Mouse (Mus musculus) olfactory bulb, adult 2 months (tissue): ENCODE results near the gene Stat5a. TPM values are rescaled to one million over a fixed set of nuclear protein-coding genes. Genes with fewer than 3 reads are reported as not detected.

Source experiments
- H3K27ac ChIP-seq: fragments of 200-500 bp; 2 replicates; pipeline ENCODE4 v1.5.1; 2012; ENCODE audit warnings: low read depth, low read length; ENCODE audit not compliant: insufficient read depth
- H3K4me1 ChIP-seq: fragments of 200-500 bp; 2 replicates; pipeline ENCODE4 v1.6.1; 2012; ENCODE audit warnings: low read length; ENCODE audit not compliant: control insufficient read depth, insufficient read depth
- H3K4me3 ChIP-seq: fragments of 200-500 bp; 2 replicates; pipeline ENCODE4 v1.5.1; 2012; ENCODE audit warnings: mild to moderate bottlenecking, low read depth, low read length, moderate library complexity; ENCODE audit not compliant: insufficient read depth
- CTCF ChIP-seq: fragments of 200-500 bp; IDR thresholded peaks from 2 replicates; pipeline ENCODE4 v1.5.1; 2012; ENCODE audit warnings: low read depth, mild to moderate bottlenecking, low read length, moderate library complexity; ENCODE audit not compliant: insufficient read depth
- POLR2A ChIP-seq: fragments of 200-500 bp; IDR thresholded peaks from 2 replicates; pipeline ENCODE4 v1.6.1; 2012; ENCODE audit warnings: mild to moderate bottlenecking, low read depth, low read length, moderate library complexity; ENCODE audit not compliant: insufficient read depth
- WGBS: fragments of 180-500 bp; shearing (Covaris S2); methylation state at CpG from one replicate; pipeline ENCODE4 v1.1.7; 2018; 5-methylcytosine and 5-hydroxymethylcytosine counted together
- polyA plus RNA-seq: library from polyadenylated mRNA; stranded (reverse); fragments of >200 nt; gene quantifications from 2 replicates; pipeline ENCODE4 v1.2.4, GENCODE M21; 2012; ENCODE audit warnings: low replicate concordance; ENCODE audit not compliant: missing spikeins, insufficient read depth, insufficient read length

Stat5a gene
- polyA plus RNA-seq, 1 experiment, result not detected

DNA sequence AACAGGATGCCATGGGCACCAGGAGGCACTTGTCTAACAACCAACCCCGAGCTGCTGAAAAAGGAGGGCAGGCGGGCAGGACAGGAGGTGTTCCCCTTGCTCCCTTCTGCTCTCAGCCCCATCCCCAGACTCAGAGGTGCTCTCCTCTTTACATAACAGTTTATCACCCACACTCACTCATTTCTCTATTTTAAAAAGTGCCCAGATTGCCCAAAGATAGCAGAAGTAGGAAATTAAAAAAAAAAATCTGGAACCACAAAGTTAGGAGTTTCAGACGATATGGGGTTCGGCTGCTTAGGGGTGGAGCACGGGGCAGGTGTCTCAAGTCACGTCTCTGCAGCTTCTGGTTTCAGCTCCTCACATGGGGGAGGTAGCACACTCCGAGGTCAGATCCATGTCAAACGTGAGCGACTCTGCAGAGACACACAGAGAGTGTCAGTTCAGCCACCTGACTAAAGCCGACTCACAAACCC, 29.2 kb downstream of the Stat5a start:
- WGBS, result 83% methylated on average over 10 of the region's 10 CpGs
- Histone ChIP-seq H3K4me1 (no peaks in the 10 kb centered on the region; the same call in 1 of the 2 replicates), H3K4me3 (no peak overlapping the region), H3K27ac (no peak overlapping the region)
- TF ChIP-seq POLR2A (no peak), CTCF (no peak)

DNA sequence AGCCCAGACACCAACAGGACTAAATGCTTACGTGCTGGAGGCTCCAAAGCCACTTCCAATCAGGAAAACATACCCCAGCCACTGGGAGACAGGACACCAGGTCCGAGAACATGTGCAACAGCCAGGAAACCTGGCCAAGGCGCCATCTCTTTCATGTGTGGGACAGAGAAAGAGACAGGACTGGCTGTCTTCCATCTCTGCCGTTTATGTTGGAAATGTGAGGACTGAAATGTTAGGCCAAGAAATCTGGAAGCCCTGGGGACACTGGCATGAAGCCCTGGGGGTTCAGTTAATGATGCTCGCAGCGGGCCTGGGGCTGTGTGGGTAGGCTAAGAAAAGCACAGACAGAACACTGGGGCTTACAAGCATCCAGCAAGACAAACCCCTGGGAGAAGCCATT, 31.3 kb downstream of the Stat5a start:
- TF ChIP-seq POLR2A (no peak), CTCF (no peak)
- H3K4me1 ChIP-seq, result peaks cover 3% of the 10 kb centered on the region; the same call in 1 of the 2 replicates
- WGBS, result 58% methylated on average over 6 of the region's 6 CpGs
- H3K27ac ChIP-seq, result no peak overlapping the region
- H3K4me3 ChIP-seq, result no peak overlapping the region

DNA sequence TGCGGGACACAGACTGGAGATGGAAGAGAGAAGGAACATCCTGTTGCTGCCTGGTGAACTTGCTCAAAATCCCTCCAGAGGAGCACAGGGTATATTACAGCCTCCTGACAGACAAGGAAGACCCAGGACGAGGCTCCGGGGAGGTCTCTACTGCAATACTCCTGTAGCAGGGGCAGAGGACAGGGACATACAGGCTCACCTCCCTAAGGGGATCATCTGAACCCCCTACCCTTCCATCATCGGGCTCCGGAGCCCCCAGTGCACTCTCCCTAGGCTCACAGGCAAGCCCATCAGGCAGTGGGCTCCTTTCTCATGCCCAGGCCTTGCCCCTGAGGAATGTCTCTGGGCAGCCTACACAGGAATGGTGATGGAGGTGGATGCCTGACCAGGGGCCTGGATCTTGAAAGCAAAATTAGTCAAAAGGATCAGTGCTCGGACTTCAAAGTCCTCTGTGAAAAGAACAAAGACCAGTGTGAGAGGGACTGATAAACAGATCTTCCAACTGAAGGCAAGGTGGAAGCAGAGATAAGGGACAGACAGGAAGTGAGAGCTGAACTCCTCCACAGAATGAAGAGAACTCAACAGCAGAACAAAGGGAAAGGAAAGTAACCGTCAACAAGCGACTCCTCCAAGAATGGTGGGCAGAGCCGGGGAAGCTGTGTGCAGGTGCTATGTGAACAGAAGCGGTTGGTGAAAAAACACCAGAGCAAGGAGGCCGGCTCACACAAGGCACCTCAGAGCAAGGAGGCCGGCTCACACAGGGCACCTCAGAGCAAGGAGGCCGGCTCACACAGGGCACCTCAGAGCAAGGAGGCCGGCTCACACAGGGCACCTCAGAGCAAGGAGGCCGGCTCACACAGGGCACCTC, 32.3 kb downstream of the Stat5a start:
- H3K4me3 ChIP-seq, result no peak overlapping the region
- 74% methylated on average over 15 of the region's 15 CpGs for WGBS
- TF ChIP-seq POLR2A (no peak), CTCF (no peak)
- no peak overlapping the region for H3K27ac ChIP-seq
- H3K4me1 ChIP-seq, result peaks cover 3% of the 10 kb centered on the region; the same call in 1 of the 2 replicates

DNA sequence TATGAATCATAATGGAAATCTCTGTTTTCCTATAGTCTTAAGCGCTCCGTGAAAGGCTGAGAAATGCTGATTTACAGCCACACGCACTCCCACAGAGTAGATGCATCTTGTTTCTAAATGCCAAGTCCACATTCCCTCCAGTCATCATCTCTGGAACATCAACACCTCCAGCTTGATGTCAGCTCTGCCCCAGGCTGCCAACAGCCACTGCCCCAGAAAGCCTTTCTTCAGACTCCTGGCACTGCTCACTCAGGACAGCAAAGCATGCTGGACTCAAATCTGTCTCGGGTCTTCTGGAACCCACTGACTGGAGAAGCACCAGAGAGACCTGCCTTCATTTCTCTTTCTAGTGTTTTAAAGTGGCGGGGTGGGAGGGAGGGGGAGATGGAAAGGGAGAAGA, 33.3 kb downstream of the Stat5a start:
- WGBS, result 65% methylated on average over 5 of the region's 5 CpGs
- TF ChIP-seq CTCF (no peak), POLR2A (no peak)
- peaks cover 3% of the 10 kb centered on the region; the same call in 1 of the 2 replicates for H3K4me1 ChIP-seq
- no peak overlapping the region for H3K27ac ChIP-seq
- no peak overlapping the region for H3K4me3 ChIP-seq

DNA sequence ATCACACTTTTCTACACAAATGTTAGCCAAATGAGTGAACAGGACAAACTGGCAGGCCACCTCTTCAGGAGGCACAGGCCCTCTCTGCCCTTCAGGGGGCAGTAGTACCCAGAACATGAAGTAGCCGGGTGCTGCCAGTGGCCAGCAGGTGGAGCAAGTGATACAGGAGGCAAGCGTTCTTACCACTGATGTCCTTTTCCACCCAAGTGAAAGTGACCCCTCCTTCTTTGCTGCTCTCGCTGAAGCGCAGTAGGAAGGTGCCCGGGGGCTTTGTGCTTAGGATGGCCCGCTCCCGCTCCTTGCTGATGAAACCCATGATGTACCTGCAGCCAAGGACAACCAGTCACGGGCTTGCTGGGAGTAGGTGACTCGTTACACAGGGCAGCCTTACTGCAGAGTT, 34.3 kb downstream of the Stat5a start:
- H3K4me1 ChIP-seq, result peaks cover 3% of the 10 kb centered on the region; the same call in 1 of the 2 replicates
- no peak overlapping the region for H3K27ac ChIP-seq
- TF ChIP-seq CTCF (peak; percentile 100), POLR2A (no peak)
- no peak overlapping the region for H3K4me3 ChIP-seq
- WGBS, result 20% methylated on average over 9 of the region's 9 CpGs

DNA sequence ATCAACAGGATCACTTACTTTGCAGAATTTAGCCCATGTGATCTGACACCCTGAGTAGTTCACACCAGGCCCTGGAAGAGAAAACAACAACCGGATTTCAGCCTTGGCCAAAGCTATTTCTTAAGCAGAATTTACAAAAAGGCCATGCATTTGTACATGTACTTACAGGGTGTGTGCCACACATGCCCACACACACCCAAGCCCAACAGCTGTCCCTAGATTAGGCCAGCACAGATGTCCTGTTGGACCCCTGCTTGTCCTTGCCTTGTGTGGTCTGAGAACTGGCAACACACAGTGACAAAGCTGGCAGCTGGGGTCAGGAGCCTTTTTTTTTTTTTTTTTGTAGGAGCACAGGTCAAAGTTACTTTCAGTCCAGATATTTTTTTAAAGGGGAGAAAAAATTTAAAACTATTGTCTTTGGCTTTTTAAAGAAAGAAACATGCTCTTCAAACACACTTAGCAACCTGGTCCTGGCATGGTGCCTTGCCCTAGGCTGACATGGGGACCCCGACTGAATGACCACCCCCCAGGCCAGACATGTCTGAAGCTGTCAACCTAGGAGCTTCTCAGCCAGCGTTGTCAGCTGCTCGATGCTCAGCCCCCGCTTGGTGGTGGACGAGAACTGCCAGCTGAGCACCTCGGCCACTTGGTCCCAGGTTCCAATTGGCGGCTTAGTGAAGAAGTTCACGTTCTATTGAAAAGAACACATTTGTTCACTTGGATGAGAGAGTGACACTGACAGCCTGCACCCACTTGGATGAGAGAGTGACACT, 35.2 kb downstream of the Stat5a start:
- Histone ChIP-seq H3K4me3 (no peak overlapping the region), H3K27ac (no peak overlapping the region), H3K4me1 (peaks cover 3% of the 10 kb centered on the region; the same call in 1 of the 2 replicates)
- TF ChIP-seq CTCF (no peak), POLR2A (no peak)
- 76% methylated on average over 9 of the region's 9 CpGs for WGBS

DNA sequence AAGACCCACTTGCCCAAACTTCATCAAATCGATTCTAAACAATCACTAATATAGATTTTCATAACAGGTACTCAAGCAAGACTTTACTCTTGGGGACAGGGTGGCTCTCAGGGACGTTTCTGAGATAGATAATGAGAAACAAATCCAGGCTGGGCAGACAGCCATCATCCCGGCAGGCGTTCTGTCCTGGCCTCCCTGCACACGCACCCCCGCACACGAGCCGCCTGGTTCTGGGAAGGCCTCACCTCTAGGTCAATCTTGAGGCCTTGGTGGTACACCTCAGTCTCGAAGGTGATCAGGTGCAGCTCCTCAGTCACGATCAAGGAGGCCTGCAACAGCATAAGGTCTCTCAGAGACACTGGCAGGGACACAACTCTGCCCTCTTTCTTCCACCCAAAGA, 36.9 kb downstream of the Stat5a start:
- Histone ChIP-seq H3K4me1 (peaks cover 3% of the 10 kb centered on the region; the same call in 1 of the 2 replicates), H3K27ac (no peak overlapping the region), H3K4me3 (no peak overlapping the region)
- WGBS, result 62% methylated on average over 10 of the region's 10 CpGs
- TF ChIP-seq CTCF (no peak), POLR2A (no peak)

DNA sequence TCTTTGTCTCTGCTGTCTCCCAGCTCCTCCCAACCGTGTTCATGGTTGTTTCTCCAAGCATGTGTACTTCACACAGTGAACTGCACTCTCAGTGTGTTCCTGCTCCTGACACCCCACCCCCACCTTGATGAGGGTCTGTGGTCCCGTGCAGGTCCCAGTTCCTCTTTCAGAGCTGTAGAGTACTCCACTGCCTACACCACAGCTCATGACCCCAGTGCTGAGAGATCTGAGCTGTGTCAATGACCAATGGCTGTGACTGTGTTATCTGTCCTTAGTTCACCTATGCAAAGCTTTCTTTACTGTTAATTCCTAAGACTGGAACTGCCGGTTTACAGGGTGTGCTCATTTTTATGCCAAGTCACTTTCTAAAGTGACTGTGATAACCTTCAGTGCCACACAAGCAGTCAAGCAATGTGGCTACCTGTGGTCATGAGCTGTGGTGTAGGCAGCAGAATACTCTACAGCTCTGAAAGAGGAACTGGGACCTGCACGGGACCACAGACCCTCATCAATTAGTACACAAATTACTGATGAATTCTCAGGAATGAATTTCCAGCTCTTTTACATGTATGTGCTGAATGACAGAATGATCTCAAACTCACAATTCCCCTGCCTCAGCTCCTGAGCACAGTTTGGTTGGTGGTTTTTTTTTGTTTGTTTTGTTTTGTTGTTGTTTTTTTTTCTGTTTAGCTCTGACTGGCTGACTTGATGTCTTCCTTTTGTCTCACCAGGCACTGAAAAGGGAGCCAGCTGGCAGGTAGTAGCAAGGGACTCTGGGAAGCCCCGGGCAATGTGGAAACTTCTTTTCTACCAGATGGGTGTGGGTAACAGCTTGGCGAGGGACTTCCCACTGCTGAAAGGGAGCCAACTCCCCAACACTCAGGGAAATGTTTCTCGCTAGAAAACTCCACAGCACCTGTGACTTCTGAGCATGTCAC, 38.4 kb downstream of the Stat5a start:
- no peak for TF ChIP-seq POLR2A
- TF ChIP-seq CTCF, result no peak
- H3K27ac ChIP-seq, result no peak overlapping the region
- WGBS, result 58% methylated on average over 7 of the region's 7 CpGs
- no peak overlapping the region for H3K4me3 ChIP-seq
- H3K4me1 ChIP-seq, result peaks cover 3% of the 10 kb centered on the region; the same call in 1 of the 2 replicates
